Mouse (Mus musculus) monocyte, adult 2 months (primary cell): ENCODE data around the gene Gm17727.
"Not testable (repeated sequence)": the region's sequence is repeated elsewhere in the genome, so short reads cannot be mapped to it uniquely, and the experiment has no call there.

ENCODE experiments used
- DNase-seq, 2 experiments: peaks; one replicate each; pipeline ENCODE4 v3.0.0; 2022; ENCODE audit warnings: low spot score in 2 of 2, low read depth in 1 of 2

Gm17727 gene

DNA sequence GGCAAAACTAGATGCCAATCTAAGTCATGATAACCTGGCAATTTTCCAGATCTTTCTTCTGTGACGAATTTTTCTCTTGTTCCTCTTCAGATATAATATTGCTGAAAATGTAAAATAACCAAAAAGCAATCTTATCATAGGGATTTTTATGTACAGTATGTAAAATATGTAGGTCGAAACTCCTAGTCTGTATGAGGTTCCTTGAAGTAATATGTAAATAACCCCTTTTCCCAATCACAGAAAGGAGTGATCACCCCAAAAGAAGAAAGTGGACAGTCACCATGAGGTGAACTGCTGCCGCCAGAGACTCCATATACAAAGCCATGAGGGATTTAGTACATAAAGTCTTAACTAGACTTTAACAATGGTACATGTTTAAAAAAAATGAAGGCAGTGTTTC is at the start of gene Gm17727:
Gene Gm17727, minus strand, starts transcription at position 101 of the 400 bp plus-strand sequence.
- no peak for DNase-seq

DNA sequence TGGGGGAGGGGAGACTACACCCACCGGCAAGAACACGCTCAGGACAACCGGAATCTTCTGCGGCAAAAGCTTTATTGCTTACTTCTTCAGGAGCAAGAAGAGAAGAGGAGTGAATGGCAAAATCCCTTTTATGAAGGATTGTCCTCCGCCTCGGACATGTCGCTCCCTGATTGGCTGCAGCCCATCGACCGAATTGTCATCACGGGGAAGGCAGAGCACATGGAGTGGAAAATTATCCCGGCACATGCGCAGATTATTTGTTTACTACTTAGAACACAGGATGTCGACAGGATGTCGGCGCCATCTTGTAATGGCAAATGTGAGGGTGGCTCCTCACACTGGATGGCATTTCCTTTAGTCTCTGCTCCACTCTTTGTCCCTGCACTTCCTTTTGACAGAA is 40.0 kb upstream of the Gm17727 start:
- DNase-seq: not testable (repeated sequence)

DNA sequence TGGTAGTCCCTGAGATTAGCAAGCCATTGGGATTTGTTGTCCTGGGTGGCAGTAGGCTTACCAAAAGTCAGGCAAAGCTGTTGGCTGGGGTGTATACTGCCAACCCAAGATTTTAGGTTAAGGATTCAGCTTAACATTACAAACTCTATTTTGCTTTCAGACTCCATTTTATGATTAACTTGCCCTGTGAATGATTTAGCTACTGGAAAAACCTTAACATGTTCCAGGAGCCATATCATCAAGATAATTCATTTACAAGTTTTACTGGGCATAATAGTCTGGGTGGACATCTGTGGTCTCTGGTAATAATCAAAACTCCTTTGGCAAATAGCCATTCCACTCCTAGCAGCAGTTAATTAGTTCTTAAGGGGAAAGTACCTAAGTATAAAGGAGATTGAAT is 20.2 kb upstream of the Gm17727 start:
- no peak for DNase-seq

DNA sequence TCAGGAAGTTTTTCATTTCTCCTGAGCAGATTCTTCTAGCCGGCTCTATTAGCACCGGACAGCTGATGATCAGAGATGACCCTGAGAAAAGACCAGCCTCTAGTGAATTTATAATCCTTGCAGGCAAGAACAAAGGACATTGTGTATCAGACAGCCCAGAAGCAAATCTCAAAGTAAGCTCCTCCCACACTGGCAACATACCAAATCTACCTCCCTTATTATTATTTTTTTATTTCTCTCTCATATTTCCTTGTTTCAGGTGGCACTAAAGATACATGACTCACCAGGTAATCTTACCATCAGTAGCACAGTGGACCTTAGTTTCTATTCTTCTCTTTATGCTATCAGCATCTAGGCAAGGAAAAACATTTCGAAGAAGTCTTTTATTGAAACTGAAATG is 12.1 kb upstream of the Gm17727 start, which contains the start of the genes Gm27235 and D730048I06Rik:
Gene Gm27235, minus strand, starts transcription at position 101 of the 400 bp plus-strand sequence.
Gene D730048I06Rik, minus strand, starts transcription at position 112 of the 400 bp plus-strand sequence.
- no peak for DNase-seq

DNA sequence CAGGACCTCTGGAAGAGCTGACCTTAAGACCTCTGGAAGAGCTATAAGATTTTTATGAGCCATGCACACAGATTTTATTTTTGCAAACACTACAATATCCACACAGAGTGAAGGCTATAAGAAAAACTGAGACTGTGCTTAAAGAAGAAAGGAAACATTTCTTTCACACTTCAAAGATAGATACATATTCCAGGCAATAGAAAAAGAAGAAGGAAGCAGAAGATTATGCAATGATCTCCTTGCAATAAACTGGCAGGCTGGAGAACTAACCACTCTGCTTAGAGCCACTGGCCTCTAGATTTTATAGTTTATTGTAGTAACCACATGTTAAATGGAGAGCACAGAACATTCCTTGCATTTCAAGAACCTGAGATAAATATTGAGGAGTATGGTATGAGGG is 21.1 kb downstream of the Gm17727 start:
- DNase-seq: no peak

DNA sequence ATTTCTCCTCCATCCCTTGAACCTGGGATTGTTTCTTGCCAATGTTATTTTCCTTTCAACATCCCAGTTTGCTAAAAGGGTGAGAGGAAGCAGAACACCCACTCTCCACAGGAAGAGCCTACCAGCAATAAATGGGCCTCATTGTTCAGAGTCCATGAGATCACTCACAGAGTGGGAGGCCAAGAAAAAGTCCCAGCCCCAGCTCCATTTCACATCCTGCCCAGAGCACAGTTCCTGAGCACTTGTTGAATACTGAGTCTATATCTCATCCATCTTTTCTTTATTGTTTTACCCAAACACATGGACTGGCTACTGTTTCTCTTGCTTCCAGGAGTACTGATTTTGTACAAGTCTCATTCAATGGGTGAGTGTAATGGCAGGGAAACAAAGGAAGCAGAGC is 37.2 kb downstream of the Gm17727 start, which contains the start of gene Gm17677:
Gene Gm17677, plus strand, starts transcription at position 301 of the 400 bp plus-strand sequence.
- DNase-seq: no peak
